Mouse (Mus musculus) heart, postnatal 25 days (tissue): ENCODE results near the gene Kctd20. TPM values are rescaled to one million over a fixed set of nuclear protein-coding genes. Genes with fewer than 3 reads are reported as not detected.
A peak's percentile ranks its signal among the peaks of the same experiment; 100 is the strongest.
"Not testable (repeated sequence)": the region's sequence is repeated elsewhere in the genome, so short reads cannot be mapped to it uniquely, and the experiment has no call there.

ENCODE experiments used
- DNase-seq: peaks from one replicate; pipeline ENCODE4 v3.0.0; 2022; ENCODE audit warnings: low spot score
- intact Hi-C: fragments of 180-260 bp; cut with DNase I; formaldehyde crosslinking; loops from one replicate; pipeline ENCODE4 v1.15.1; 2025
- total RNA-seq, 2 experiments: library from RNA; stranded (reverse); gene quantifications; 2 replicates each; pipeline ENCODE4 v1.2.3; 2021

Kctd20 gene
- total RNA-seq, 2 experiments from 2014 or later: 54.9 to 64.2 TPM

DNA sequence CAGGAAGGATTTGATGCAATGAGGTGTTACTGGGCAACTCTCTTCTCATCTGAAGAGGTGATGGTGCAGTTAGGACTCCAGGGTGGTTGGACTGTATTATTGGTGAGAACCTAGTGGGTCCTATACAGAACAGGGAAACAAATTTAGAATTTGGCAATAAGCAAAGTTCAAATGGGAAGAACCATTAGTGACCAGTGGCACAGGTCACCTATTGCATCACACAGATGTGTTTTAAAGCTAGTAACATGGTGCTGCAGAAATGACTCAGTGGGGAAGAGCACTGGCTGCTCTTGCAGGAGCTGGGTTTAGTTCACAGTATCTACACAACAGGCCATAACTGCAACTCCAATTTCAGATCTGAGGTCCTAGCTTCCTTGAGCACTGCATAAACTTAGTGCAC is 18.4 kb downstream of the Kctd20 start:
- no peak for DNase-seq
- intact Hi-C loops: no loop called here

DNA sequence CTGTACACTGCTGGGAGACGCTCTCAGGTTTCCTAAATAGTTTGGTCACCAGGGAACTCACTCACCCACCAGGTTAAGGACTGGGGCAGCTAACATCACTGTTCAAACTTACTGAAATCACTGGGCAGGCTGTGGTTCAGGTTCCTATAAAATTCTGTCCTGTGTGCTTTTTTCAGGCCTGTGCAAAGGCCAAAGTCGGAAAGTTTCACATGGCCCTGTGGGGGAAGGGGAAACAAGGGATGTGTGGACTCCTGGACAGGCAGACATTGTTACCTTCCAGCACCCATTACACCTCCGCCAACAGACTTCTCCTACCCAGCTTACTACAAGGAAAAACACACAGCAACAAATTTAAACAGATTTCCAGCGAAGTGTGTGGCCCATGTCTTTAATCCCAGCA is 27.3 kb downstream of the Kctd20 start:
- no peak for DNase-seq
- intact Hi-C loops: no loop called here

DNA sequence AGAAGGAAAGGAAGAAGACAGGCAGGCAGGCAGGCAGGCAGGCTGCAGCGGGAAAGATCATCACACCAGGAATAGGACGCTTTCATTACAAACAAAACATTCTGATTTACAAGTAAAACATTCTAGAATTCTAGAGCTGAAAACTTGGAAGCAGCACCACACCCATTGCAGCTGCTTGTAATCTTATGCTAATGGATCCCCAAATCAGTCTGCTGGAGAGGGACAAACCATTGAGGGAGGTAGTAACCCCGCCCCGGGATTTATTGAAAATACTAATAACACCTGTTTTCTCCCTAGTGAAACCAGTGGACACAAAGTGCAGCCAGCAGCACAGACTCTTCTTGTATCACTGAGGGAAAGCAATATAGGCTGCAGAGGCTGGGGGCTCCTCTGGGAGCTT is 29.3 kb downstream of the Kctd20 start:
- DNase-seq: no peak
- intact Hi-C loops: no loop called here

DNA sequence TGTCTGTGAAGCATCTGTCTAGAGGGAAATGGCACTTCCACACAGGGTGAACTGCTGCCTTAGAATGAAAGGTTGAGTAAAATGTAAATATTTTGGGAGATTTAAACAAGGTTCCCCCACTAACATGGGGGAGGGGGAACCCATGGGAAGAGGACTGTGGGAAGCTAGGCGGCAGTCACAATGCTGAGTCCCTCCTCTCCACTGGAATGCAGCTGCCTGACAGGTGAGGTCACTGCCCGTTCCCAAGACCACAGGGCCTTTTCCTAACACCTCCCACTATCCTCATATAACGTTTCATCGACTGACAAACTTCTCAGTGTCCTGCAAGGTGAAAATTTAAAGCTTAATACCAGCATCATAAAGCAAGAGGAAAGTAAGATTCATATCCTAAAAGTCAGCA is 30.8 kb downstream of the Kctd20 start:
- intact Hi-C loops: no loop called here
- no peak for DNase-seq

DNA sequence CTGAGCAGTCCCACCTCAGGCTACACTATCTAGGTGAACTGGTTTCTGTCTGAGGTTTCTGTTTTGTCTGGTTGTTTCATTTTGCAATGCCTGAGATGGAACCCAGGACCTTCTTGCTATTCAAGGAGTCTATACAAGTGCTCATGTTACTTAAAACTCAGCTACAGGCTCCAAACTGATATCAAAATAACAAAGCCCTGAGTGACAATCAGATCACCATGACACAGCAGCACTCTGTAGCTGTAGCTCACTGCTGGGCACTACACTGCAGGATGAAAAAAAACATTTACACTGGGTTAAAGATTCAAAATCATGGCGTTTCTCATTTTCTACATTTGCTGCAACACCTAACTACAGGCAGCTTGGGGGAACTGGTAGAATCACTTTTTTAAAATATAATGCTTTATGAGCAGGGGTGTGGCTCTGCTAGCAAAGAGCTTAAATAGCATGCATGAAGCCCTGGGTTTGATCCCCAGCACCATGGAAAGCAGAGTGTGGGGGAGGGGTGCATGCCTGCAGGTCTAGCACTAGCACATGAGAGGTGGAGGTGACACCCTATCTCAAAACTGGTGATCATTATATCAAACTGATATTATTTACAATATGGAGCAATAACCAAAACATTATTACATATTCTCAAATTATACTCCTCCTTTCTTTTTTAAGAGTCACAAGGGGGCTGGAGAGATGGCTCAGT is 33.1 kb downstream of the Kctd20 start:
- DNase-seq: no peak
- intact Hi-C loops: loop anchor here (5.0 kb wide), 2 partner anchors 37 to 187 kb away; no protein-coding TSS in a partner anchor

DNA sequence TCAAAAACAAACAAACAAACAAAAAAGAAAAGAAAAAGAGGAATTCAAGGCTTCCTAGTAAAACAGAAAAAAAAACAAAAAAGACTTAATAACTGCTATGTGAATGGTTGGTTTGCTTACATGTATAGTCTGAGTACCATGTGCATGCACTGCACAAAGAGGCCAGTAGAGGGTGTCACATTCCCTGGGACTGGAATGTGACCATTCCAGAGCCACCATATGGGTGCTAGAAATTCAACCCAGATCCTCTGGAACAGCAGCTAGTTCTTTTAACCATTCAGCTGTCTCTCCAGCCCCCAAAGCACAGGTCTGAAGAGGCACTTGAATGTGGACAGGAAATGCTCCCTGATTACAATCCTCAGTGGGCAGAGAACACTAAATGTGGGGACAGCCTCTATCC is 35.1 kb downstream of the Kctd20 start:
- intact Hi-C loops: loop anchor here (5.0 kb wide), 2 partner anchors 35 to 185 kb away; no protein-coding TSS in a partner anchor
- DNase-seq: no peak

DNA sequence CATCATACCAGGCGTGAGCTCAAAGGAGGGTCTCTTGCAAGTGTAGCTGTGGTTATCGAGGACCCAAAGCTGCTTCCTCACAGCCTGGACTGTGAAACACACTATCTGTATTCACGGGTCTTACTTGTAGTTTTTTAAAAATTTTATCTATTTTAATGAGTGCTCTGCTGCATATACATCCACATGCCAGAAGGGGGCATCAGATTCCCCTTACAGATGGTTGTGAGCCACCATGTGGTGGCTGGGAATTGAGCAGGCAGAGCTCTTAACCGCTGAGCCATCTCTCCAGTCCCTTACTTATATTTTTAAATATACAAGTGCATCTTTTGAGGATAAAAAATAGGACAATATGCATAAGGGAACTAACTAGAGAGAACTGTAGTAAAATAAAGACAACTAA is 36.0 kb downstream of the Kctd20 start:
- intact Hi-C loops: loop anchor here (5.0 kb wide), 2 partner anchors 35 to 185 kb away; no protein-coding TSS in a partner anchor
- DNase-seq: no peak

DNA sequence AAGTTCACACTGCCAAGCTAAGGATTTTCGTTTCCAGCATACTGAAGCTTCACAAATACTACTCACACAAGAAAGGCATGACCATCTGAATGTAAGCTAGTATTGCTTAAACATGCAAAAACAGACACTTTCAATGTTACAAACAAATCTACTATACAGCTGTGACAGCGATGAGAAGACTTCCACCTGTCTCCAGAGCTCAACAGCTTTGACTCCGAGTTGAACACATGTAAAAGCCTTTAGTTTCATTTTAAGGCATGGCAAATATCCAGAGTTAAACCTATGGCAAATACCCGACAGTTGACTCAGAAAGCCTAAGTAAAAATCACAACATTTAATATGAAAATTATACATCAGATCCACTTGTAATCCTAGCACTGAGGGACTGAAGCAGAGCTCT is 36.5 kb downstream of the Kctd20 start:
- DNase-seq: no peak
- intact Hi-C loops: loop anchor here (5.0 kb wide), 2 partner anchors 34 to 184 kb away; no protein-coding TSS in a partner anchor

DNA sequence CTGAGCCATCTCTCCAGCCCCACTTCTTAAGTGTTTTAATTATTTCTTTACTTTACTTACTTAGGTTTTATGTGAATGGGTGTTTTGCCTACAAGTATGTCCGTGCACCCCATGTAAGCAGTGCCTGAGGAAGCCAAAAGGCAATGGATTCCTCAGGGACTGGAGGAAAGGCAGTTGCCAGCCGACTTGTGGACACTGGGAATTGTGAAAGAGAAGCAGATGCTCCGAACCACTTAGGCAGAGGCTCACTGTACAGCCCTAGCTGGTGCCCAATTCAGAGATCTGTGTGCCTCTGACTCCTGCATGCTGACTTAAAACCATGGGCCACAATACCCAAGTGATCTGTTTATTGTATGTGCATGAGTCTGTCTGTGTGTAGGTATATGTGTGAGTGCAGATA is 37.2 kb downstream of the Kctd20 start:
- intact Hi-C loops: loop anchor here (5.0 kb wide), 2 partner anchors 33 to 183 kb away; no protein-coding TSS in a partner anchor
- no peak for DNase-seq

DNA sequence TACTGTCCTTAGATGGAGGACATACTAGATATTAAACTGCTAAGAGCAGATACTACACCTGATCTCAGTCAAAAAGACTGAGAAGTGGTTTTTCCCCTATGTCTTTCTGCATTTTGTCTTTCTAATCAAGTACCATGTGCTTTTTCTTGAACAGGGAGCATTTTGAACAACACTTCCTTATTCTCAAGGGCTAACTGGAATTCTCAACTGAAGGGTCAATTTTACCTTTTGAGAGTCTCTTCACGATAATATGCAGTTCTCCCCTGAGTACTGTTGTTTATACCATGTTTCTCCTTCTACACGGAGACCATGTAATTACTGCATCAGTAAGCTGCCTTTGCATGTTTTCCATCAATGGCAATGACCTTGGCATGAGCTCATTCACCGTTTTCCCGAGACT is 38.3 kb downstream of the Kctd20 start:
- no peak for DNase-seq
- intact Hi-C loops: no loop called here

DNA sequence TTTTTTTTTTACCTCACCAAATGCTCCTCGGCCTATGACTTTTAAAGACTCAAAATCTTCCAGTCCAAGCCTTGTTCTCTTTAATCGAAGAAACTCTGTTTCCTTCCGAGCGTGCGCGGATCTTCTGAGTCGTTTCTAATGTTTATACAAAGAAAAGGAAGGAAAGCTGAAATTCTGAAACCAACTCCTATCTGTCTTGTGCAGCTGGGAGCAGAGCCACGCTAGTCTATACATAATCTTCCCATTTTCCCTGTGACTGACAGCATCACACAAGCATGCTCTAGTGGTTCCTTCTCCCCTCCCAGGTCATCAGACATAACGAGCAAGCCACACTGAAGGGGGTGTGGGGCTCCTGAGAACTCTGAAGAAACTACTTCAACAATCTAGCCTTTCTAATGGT is 39.5 kb downstream of the Kctd20 start:
- intact Hi-C loops: no loop called here
- DNase-seq: no peak

DNA sequence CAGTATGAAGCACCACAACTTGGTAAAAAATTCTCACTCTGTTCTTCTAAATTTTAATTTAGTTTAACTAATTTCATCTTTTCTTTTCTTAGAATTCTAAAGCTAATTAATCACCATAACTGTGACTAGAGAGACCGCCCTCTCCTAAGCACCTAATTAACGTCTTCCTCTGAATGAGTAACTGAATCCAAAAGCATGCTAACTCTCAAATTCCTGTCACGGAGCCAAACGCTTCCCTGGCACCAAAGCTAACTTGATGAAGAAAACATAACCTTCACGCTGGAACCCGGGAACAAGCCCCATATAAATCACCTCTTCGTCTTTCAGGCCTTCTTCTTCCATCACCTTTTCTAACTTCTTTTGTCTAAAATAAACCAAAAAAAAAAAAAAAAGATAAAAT is 40.4 kb downstream of the Kctd20 start:
- DNase-seq: no peak
- intact Hi-C loops: no loop called here

DNA sequence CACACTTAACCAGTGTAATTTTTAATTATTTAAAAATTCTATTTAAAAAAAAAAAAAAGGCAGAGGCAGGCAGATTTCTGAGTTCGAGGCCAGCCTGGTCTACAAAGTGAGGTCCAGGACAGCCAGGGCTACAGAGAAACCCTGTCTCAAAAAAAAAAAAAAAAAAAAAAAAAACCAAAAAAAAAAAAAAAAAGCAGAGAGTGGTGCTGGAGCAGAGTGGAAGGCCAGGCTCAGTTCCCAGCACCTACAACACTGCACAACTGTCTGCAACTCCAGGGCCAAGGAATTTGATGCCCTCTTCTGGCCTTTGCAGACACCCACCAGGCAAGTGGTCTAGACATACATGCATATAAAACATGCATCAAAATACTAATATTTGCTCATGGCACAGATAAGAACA is 41.3 kb downstream of the Kctd20 start:
- DNase-seq, intact Hi-C loops: not testable (repeated sequence)

DNA sequence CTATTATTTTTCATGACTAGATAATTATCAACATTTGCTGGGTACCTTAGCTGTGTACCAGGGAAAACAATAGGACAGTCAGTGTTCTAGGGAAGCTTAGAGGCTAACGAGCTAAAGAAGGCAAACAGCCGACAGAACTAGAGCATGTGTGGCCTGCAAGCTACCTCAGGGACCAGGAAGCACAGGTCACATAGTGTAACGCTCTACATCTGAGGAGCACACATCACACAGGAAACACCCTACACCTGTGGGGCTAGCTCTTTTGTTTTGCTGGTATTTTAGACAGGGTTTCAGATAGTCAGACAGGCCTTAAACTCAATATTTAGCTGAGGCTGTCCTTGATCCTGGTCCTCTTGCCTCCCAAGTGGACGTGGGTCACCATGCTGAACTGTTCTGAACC is 42.9 kb downstream of the Kctd20 start:
- DNase-seq: no peak
- intact Hi-C loops: no loop called here

DNA sequence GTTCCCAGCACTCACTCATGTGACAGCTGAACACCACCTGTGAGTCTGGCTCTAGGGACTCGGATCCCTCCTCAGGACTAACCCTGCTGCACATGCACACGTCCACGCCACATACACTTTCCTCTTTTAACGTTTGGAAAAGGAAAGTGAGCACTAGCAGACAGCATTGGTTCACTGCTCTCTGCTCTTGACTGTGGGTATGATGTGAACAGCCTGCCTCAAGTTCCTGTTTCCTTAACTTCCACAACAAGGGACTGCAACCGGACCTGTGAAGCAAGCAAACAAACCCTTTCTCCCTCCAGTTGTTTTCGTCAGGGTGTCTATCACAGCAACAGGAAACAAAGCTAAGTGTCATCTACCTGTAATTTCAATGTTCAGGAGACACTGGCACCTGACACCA is 48.7 kb downstream of the Kctd20 start:
- intact Hi-C loops: no loop called here
- no peak for DNase-seq

DNA sequence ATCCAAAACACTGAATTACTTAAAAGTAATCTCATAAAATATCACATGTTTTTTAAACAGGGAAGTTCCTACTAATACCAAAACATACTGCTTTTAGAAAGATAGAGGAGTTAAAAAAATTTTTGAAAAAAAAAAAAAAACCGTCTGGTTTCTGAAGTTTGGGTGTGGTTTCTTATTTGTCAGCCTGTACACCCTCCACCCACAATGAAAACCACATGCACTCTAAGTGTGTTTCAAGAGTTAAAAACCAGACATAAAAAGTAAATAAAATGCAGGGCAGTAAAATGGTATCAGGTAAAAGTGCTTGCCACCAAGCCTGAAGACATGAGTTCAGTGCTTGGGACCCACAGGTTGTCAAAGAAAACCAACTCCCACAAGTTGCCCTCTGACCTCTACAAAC is 52.0 kb downstream of the Kctd20 start:
- intact Hi-C loops: no loop called here

DNA sequence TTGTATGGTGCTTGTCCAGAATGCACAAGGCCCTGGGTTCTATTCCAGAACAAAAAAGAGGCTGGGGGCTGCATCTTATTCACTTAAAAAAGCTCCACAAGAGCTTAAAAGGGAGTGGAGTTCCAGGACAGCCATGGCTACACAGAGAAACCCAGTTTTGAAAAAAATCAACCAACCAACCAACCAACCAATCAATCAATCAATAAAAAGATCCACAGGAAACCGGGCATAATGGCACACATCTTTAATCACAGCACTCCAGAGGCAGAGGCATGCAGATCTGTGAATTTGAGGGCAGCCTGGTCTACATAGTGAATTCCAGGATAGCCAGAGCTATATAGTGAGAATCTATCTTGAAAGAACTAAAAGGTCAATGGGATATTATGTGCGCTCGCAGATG is 53.3 kb downstream of the Kctd20 start:
- intact Hi-C loops: loop anchor here (5.0 kb wide), 1 partner anchor 313 kb away; the partner anchor contains the start of genes Mapk14 and Slc26a8
- DNase-seq: no peak

More for the DNA sequence above, 52.0 kb downstream of the Kctd20 start:
- no peak for DNase-seq

DNA sequence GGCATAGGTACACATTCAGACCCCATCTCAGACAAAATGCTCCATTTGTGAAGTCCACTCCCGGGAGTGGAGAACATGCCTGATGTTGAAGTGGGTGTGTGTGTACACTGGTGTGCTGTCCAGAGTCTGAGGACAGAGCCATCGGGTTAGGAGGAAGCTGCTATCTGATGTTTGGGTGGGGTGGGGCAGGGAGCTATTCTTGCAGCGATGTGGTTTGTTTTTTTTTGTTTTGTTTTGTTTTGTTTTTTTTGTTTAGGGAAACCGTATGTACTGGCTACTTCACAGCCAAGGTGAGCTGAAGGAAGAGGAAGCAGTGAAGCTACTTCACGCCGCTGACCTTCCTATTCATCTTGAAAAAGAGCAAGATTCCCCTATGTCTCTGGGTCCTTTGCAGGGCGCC is 55.1 kb downstream of the Kctd20 start:
- intact Hi-C loops: loop anchor here (2.0 to 5.0 kb wide), 2 partner anchors 26 to 315 kb away; partner anchors contain the start of genes Mapk14, Slc26a8 and Srsf3
- DNase-seq: no peak

DNA sequence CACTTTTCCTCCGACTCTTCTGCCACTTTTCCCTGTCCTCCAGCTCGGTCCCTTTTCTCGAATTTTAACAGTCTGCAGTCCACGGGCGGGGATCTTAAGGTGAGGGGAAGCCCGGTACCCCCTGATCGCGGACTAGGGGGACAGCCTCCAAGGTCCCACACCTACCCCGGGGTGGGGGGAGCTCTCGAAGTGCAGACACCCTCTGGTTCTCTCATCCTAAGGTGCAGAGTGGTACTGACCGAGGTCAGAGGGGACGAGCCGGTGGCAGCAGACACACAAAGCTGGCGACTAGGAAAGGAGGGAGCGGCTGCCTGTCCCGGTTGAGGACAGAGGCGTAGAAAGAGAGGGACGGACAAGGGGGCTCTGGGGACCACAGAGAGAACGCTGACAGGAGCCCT is 55.5 kb downstream of the Kctd20 start:
- intact Hi-C loops: loop anchor here (2.0 to 5.0 kb wide), 2 partner anchors 26 to 315 kb away; partner anchors contain the start of genes Mapk14, Slc26a8 and Srsf3
- DNase-seq: no peak

DNA sequence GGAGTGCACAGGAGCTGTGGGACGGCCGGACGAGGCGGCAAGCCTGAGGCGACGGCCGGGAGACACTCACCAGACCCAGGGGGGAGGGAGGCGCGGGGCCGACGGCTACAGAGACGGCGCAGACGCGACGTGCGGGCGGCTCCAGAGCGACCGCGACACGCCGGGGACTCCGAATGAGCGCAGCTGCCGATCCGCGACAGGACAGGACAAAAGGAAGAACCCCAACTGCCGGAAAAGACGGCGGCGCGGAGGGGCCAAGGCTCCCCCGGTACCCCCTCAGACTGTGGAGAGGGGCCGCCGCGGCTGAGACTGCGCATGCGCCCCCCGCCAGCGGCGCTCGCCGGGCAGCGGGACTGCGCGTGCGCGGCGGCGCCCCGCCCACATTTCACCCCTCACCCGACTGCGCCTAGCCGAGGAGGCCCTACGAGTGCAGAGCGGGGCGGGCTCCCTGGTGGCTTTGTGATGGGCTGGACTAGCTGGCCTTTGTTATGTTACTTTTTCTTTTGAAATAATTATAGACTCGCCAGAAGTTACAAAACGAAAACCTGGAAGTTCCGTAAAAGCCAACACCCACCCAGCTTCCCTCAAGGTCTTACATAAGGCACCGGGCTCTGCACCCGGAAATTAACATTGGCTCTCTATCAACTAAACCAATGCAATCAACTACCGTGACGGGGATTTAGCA is 56.0 kb downstream of the Kctd20 start, which contains the start of gene Stk38:
Gene Stk38 (minus strand): TSS at position 355 of the 685 bp plus-strand sequence.
- DNase-seq: peak; percentile 91
- intact Hi-C loops: loop anchor here (2.0 to 5.0 kb wide), 2 partner anchors 25 to 315 kb away; partner anchors contain the start of genes Mapk14, Slc26a8 and Srsf3

DNA sequence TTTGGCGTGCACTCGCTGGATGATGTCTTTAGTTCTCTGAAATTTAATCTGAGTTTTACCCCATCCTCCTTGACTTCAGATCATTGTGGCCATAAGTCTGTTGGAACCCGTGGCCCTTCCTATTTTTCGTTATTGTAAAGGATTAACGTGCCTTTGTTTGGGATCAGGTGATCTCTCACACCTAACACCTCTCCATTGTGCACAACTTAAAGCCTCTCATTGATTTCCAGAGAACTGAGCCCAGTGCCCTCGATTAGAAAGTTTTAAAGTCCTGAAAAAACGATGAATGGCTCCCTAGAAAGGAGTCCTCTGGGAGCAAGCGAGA is 56.5 kb downstream of the Kctd20 start:
- DNase-seq: no peak
- intact Hi-C loops: loop anchor here (5.0 kb wide), 1 partner anchor 316 kb away; the partner anchor contains the start of genes Mapk14 and Slc26a8
